23 mouse cellular contexts compared by ENCODE assay signal in the genomic region with DNA sequence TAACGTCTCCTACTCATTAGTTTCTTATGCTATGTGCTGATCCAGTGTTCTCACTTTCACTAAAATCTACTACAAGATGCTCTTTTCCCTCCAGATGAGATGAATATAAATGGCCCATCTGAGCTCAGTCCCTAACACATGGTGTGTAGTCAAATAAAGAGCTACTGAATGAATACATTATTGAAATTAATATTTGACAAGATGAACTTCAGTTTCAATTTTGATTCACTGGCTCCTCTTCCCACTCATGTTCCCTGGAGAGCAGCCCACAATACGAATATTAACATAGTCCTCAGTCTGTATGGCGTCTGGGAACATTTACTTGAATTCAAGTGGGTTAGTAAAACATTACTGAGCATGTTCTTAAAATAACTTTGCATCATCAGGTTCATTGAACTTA.
"Had no signal": no experiment of that assay in that cellular context is flagged by ENCODE, and none has a peak within 500 bp of the region (broad histone marks: within the 10 kb centered on the region; RNA-seq: fewer than 3 reads in every experiment).

No protein-coding gene starts in this region.

- H3K4me3 ChIP-seq: heart, adult 2 months; heart, embryonic 13.5 days; heart, embryonic 15.5 days; hindbrain, embryonic 13.5 days; hindbrain, embryonic 15.5 days; kidney, embryonic 15.5 days; limb, embryonic 13.5 days; limb, embryonic 15.5 days; liver, embryonic 12.5 days had no signal

- DNase-seq: gastrocnemius, postnatal 14 days; gastrocnemius, postnatal 36 days; heart, adult 11 months; heart, adult 2 months; heart, postnatal 14 days; heart, postnatal 36 days; kidney, adult 11 months; kidney, adult 2 months; kidney, adult 9 months; kidney, postnatal 14 days; kidney, postnatal 36 days; left cerebral cortex, postnatal 4 days had no signal

- H3K27ac ChIP-seq: heart, adult 2 months; heart, embryonic 13.5 days; heart, embryonic 15.5 days; hindbrain, embryonic 13.5 days; hindbrain, embryonic 15.5 days; hindbrain, postnatal 0 days; kidney, embryonic 15.5 days; kidney, postnatal 0 days; limb, embryonic 13.5 days; limb, embryonic 15.5 days; liver, embryonic 12.5 days; liver, embryonic 14.5 days had no signal
